Mouse (Mus musculus): ENCODE results near the gene 4930519P11Rik. TPM values are rescaled to one million over a fixed set of nuclear protein-coding genes. Genes with fewer than 3 reads are reported as not detected.

Gene 4930519P11Rik
- polyA plus RNA-seq, 1 experiment from 2014 or later = not detected

DNA sequence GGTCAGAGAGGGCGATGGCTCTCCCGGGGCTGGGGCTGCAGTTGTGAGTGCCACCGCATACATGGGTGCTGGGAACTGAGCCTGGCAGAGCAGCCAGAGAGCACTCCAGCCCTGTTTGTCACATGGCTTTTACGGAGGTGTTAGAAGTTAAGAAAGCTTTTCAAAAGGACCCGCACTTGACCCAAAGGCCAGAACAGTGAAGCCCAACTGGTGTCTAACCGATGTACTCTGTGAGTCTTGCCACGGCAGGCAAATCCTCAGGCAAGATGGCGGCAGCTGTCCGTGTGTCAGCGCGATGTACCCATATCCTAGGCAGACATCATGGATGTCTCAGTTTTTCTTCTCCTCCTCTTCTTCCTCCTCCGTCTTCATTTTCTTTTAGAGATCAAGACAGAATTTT, 41.7 kb upstream of the 4930519P11Rik start:
- H3K9ac ChIP-seq (ENCODE audit: low read length) = no peak overlapping the region
- H3K36me3 ChIP-seq (ENCODE audit: control insufficient read depth, insufficient read depth, low read length) = no peaks in the 10 kb centered on the region
- ATAC-seq (ENCODE audit: insufficient number of reproducible peaks, insufficient read depth, low FRiP score, low read depth) = no peak
- WGBS = 85% methylated on average over 12 of the region's 12 CpGs
- H3K27ac ChIP-seq (replicated peaks in 1 of 2; ENCODE audit: control insufficient read depth in 1 of 2, insufficient read depth in 1 of 2, low read depth in 2 of 2, low read length in 2 of 2) = no peak overlapping the region
- no peaks in the 10 kb centered on the region for H3K9me3 ChIP-seq (ENCODE audit: control insufficient read depth, low read length)
- H3K4me2 ChIP-seq (ENCODE audit: low read length) = no peak overlapping the region
- H3K4me3 ChIP-seq (ENCODE audit: control insufficient read depth in 1 of 2, insufficient read depth in 1 of 2, low read depth in 1 of 2, low read length in 2 of 2) = no peak overlapping the region
- no peaks in the 10 kb centered on the region for H3K27me3 ChIP-seq (ENCODE audit: control insufficient read depth, insufficient read depth, low read length)
- H3K4me1 ChIP-seq (ENCODE audit: control insufficient read depth in 2 of 2, insufficient read depth in 2 of 2, low read length in 2 of 2) = peaks cover 8 to 23% of the 10 kb centered on the region in 2 experiments

DNA sequence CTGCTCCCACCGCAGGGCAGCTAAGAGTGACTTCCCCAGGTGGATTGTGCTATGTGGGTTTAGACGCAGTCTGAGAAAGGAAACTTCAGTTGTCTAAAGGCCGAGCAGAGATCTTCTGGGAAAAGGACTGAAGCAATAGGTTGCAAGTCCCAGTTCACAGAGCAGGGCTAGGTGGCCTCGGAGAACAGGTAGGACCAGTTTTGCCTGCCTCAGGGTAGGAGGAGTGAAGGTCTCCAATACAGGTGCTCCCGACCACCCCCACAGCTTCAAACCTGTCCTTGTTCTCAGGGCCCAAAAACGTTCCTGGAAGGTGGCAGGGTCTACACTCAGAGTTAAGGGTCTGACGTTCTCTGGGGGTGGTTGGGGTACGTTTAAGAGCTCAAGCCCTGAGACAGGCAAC, 38.1 kb upstream of the 4930519P11Rik start, which contains the start of gene Chmp4b:
Gene Chmp4b, plus strand, starts transcription at position 343 of the 400 bp plus-strand sequence.
- no peak within 1 kb of the TSS for H3K9ac ChIP-seq (ENCODE audit: low read length)

DNA sequence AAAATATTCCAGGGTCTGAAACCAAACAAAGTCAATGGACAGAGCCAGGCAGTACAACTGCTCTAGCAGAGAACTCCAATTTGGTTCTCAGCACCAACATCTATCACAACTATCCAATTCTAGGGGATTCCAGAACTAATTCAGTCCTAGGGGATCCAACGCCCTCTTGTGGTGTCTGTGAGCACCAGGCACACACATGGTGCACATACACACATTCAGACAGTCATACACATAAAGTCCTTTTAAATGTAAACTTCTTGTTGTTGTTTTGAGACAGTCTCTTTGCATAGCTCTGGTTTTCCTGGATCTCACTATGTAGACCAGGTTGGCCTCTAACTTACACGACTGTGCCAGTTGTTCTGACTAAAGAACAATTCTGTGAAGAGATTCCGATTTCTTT, 37.2 kb upstream of the 4930519P11Rik start:
- no peak overlapping the region for H3K27ac ChIP-seq (replicated peaks in 1 of 2; ENCODE audit: control insufficient read depth in 1 of 2, insufficient read depth in 1 of 2, low read depth in 2 of 2, low read length in 2 of 2)

More for the DNA sequence above, 38.1 kb upstream of the 4930519P11Rik start, which contains the start of gene Chmp4b:
- no peak within 1 kb of the TSS for H3K27ac ChIP-seq (replicated peaks in 1 of 2; ENCODE audit: control insufficient read depth in 1 of 2, insufficient read depth in 1 of 2, low read depth in 2 of 2, low read length in 2 of 2)
- H3K4me3 ChIP-seq (ENCODE audit: control insufficient read depth in 1 of 2, insufficient read depth in 1 of 2, low read depth in 1 of 2, low read length in 2 of 2) = no peak within 1 kb of the TSS
- no peaks in the 10 kb centered on the region for H3K27me3 ChIP-seq (ENCODE audit: control insufficient read depth, insufficient read depth, low read length)
- H3K9me3 ChIP-seq (ENCODE audit: control insufficient read depth, low read length) = no peaks in the 10 kb centered on the region
- no peak within 1 kb of the TSS for H3K4me2 ChIP-seq (ENCODE audit: low read length)
- H3K36me3 ChIP-seq (ENCODE audit: control insufficient read depth, insufficient read depth, low read length) = no peaks in the 10 kb centered on the region
- peaks cover 0 to 4% of the 10 kb centered on the region in 2 experiments; a peak in 1 of 4 replicates for H3K4me1 ChIP-seq (ENCODE audit: control insufficient read depth in 2 of 2, insufficient read depth in 2 of 2, low read length in 2 of 2)
- ATAC-seq (ENCODE audit: insufficient number of reproducible peaks, insufficient read depth, low FRiP score, low read depth) = no peak
- WGBS = 46% methylated on average over 8 of the region's 8 CpGs

DNA sequence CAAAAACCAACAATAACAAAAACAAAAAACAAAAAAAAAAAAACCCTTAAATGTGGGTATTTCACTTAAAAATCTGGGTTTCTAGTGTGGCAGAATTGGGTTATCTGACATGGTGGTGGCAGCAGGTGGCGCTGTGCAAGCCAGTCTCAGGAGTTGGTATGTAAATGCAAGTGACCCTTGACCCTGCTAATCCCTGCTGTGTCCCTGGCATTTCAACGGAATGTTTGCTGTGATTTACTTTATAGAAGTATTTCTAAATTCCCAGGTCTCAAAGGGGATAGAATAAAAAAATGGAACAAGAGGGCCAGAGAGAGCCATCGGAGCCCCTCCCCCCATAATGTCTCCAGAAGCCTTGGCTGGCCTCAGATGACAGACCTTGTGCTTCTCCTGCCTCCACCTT, 34.8 kb upstream of the 4930519P11Rik start:
- H3K4me2 ChIP-seq (ENCODE audit: low read length) = no peak overlapping the region
- H3K4me1 ChIP-seq (ENCODE audit: control insufficient read depth in 2 of 2, insufficient read depth in 2 of 2, low read length in 2 of 2) = no peaks in the 10 kb centered on the region
- H3K4me3 ChIP-seq (ENCODE audit: control insufficient read depth in 1 of 2, insufficient read depth in 1 of 2, low read depth in 1 of 2, low read length in 2 of 2) = no peak overlapping the region
- H3K27me3 ChIP-seq (ENCODE audit: control insufficient read depth, insufficient read depth, low read length) = no peaks in the 10 kb centered on the region
- 20% methylated on average over 3 of the region's 3 CpGs for WGBS
- peaks cover 10% of the 10 kb centered on the region; the same call in 1 of the 2 replicates for H3K36me3 ChIP-seq (ENCODE audit: control insufficient read depth, insufficient read depth, low read length)
- no peak overlapping the region for H3K27ac ChIP-seq (replicated peaks in 1 of 2; ENCODE audit: control insufficient read depth in 1 of 2, insufficient read depth in 1 of 2, low read depth in 2 of 2, low read length in 2 of 2)
- no peak overlapping the region for H3K9ac ChIP-seq (ENCODE audit: low read length)
- H3K9me3 ChIP-seq (ENCODE audit: control insufficient read depth, low read length) = no peaks in the 10 kb centered on the region
- no peak for ATAC-seq (ENCODE audit: insufficient number of reproducible peaks, insufficient read depth, low FRiP score, low read depth)

More for the DNA sequence above, 37.2 kb upstream of the 4930519P11Rik start:
- Histone ChIP-seq H3K36me3 (ENCODE audit: control insufficient read depth, insufficient read depth, low read length) (no peaks in the 10 kb centered on the region), H3K4me2 (ENCODE audit: low read length) (no peak overlapping the region), H3K27me3 (ENCODE audit: control insufficient read depth, insufficient read depth, low read length) (no peaks in the 10 kb centered on the region), H3K9me3 (ENCODE audit: control insufficient read depth, low read length) (no peaks in the 10 kb centered on the region), H3K4me1 (ENCODE audit: control insufficient read depth in 2 of 2, insufficient read depth in 2 of 2, low read length in 2 of 2) (no peaks in the 10 kb centered on the region), H3K9ac (ENCODE audit: low read length) (no peak overlapping the region), H3K4me3 (ENCODE audit: control insufficient read depth in 1 of 2, insufficient read depth in 1 of 2, low read depth in 1 of 2, low read length in 2 of 2) (no peak overlapping the region)
- ATAC-seq (ENCODE audit: insufficient number of reproducible peaks, insufficient read depth, low FRiP score, low read depth) = no peak
- 84% methylated on average over 3 of the region's 3 CpGs for WGBS

DNA sequence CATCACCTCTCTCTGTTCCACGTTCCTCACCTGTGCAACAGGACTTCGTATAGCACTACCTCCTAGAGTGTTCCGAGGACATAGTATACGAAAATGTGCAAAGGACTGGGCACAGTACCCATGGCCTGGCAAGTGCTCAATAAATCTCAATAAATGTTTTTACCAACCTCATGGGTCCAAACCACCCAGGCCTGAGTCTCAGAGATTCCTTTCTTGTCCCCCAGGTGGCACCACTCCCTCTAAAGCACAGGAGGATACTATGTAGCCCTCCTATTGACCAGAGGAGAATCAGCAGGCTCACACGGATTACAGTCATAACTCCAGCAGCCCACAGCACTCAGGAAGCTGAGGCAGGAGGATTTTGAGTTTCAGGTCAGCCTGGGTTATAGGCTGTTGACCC, 33.4 kb upstream of the 4930519P11Rik start:
- H3K4me1 ChIP-seq (ENCODE audit: control insufficient read depth in 2 of 2, insufficient read depth in 2 of 2, low read length in 2 of 2) = no peaks in the 10 kb centered on the region
- no peaks in the 10 kb centered on the region for H3K9me3 ChIP-seq (ENCODE audit: control insufficient read depth, low read length)
- H3K27me3 ChIP-seq (ENCODE audit: control insufficient read depth, insufficient read depth, low read length) = no peaks in the 10 kb centered on the region
- H3K4me2 ChIP-seq (ENCODE audit: low read length) = no peak overlapping the region
- ATAC-seq (ENCODE audit: insufficient number of reproducible peaks, insufficient read depth, low FRiP score, low read depth) = no peak
- no peak overlapping the region for H3K9ac ChIP-seq (ENCODE audit: low read length)
- 77% methylated on average over 5 of the region's 5 CpGs for whole genome bisulfite sequencing
- no peak overlapping the region for H3K4me3 ChIP-seq (ENCODE audit: control insufficient read depth in 1 of 2, insufficient read depth in 1 of 2, low read depth in 1 of 2, low read length in 2 of 2)
- no peak overlapping the region for H3K27ac ChIP-seq (replicated peaks in 1 of 2; ENCODE audit: control insufficient read depth in 1 of 2, insufficient read depth in 1 of 2, low read depth in 2 of 2, low read length in 2 of 2)
- H3K36me3 ChIP-seq (ENCODE audit: control insufficient read depth, insufficient read depth, low read length) = peaks cover 12% of the 10 kb centered on the region; the same call in 1 of the 2 replicates

DNA sequence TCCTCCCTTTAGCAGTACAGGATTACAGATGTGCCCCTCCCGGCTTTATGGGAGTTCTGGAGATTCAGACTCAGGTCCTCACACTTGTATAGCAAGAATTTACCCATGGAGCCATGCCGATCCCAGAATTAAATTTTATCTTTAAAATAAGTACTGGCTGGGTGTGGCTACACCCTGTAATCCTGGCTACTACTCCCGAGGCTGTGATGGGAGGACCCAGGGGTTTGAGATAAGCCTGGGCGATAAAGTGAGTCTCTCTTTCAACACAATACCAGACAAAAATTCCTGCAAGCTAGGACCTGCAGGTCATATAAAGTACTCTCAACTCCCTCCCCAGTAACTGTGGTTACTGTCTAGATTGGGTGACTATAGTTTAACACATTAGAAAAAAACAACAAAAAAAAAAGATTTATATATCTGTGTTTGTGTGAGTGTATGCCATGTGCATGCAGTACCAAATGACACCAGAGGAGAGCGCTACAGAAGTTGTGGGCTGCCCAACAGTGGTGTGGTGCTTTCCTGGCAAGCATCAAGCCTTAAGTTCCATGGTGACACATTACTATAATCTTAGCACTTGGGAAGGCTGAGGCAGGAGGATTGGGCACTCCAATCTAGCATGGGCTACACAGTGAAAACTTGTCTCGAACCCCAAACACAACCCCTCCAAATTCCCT, 29.6 kb upstream of the 4930519P11Rik start:
- no peaks in the 10 kb centered on the region for H3K27me3 ChIP-seq (ENCODE audit: control insufficient read depth, insufficient read depth, low read length)
- H3K27ac ChIP-seq (replicated peaks in 1 of 2; ENCODE audit: control insufficient read depth in 1 of 2, insufficient read depth in 1 of 2, low read depth in 2 of 2, low read length in 2 of 2) = no peak overlapping the region
- ATAC-seq (ENCODE audit: insufficient number of reproducible peaks, insufficient read depth, low FRiP score, low read depth) = no peak
- H3K9me3 ChIP-seq (ENCODE audit: control insufficient read depth, low read length) = 0 out of 2 replicates have a peak, but pooled peaks cover 5% of the 10 kb centered on the region
- no peaks in the 10 kb centered on the region for H3K4me1 ChIP-seq (ENCODE audit: control insufficient read depth in 2 of 2, insufficient read depth in 2 of 2, low read length in 2 of 2)
- WGBS = 51% methylated on average over 6 of the region's 6 CpGs
- H3K4me2 ChIP-seq (ENCODE audit: low read length) = no peak overlapping the region
- H3K9ac ChIP-seq (ENCODE audit: low read length) = no peak overlapping the region
- H3K36me3 ChIP-seq (ENCODE audit: control insufficient read depth, insufficient read depth, low read length) = peaks cover 21% of the 10 kb centered on the region
- H3K4me3 ChIP-seq (ENCODE audit: control insufficient read depth in 1 of 2, insufficient read depth in 1 of 2, low read depth in 1 of 2, low read length in 2 of 2) = no peak overlapping the region

DNA sequence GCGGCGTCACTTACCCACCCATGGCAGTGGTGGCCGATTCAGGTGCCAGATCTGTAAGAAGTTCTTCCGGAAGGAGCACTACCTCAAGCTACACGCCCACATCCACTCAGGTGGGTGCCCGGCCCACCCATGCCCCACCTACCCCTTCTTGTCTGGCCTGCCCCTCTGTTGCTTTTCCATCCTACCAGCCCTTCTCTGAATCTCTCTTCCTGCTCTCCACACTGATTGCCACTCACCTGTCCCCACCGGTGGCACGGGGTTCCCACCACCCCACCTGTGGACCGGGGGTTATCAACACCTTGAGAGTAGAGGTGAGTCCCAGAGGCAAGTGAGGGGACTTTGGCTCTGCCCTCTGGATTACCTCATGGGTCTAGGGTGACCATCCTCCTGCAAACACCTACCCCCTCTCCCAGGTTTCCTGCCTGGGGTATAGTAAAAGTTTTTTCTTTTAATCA, 28.8 kb upstream of the 4930519P11Rik start:
- Histone ChIP-seq H3K27me3 (ENCODE audit: control insufficient read depth, insufficient read depth, low read length) (no peaks in the 10 kb centered on the region), H3K4me3 (ENCODE audit: control insufficient read depth in 1 of 2, insufficient read depth in 1 of 2, low read depth in 1 of 2, low read length in 2 of 2) (no peak overlapping the region), H3K4me1 (ENCODE audit: control insufficient read depth in 2 of 2, insufficient read depth in 2 of 2, low read length in 2 of 2) (no peaks in the 10 kb centered on the region), H3K9ac (ENCODE audit: low read length) (no peak overlapping the region), H3K36me3 (ENCODE audit: control insufficient read depth, insufficient read depth, low read length) (peaks cover 23% of the 10 kb centered on the region), H3K9me3 (ENCODE audit: control insufficient read depth, low read length) (0 out of 2 replicates have a peak, but pooled peaks cover 5% of the 10 kb centered on the region), H3K27ac (replicated peaks in 1 of 2; ENCODE audit: control insufficient read depth in 1 of 2, insufficient read depth in 1 of 2, low read depth in 2 of 2, low read length in 2 of 2) (no peak overlapping the region), H3K4me2 (ENCODE audit: low read length) (no peak overlapping the region)
- WGBS = 94% methylated on average over 9 of the region's 9 CpGs
- no peak for ATAC-seq (ENCODE audit: insufficient number of reproducible peaks, insufficient read depth, low FRiP score, low read depth)
